Mouse (Mus musculus) MN1 (cell line): ENCODE measurements around the gene Cd300lf.
A peak's percentile ranks its signal among the peaks of the same experiment; 100 is the strongest.

Experiments
- DNase-seq: peaks from one replicate; pipeline ENCODE4 v3.0.0-alpha.2; 2016; ENCODE audit warnings: low spot score

The Cd300lf gene

GRCm38 (mm10) chr11:115075859-115076258 lies 57.9 kb downstream of the Cd300lf start:
- DNase-seq: no peak

- no peak for DNase-seq
These were observed 58.4 kb downstream of the Cd300lf start for GRCm38 (mm10) chr11:115075407-115075806.

DNA sequence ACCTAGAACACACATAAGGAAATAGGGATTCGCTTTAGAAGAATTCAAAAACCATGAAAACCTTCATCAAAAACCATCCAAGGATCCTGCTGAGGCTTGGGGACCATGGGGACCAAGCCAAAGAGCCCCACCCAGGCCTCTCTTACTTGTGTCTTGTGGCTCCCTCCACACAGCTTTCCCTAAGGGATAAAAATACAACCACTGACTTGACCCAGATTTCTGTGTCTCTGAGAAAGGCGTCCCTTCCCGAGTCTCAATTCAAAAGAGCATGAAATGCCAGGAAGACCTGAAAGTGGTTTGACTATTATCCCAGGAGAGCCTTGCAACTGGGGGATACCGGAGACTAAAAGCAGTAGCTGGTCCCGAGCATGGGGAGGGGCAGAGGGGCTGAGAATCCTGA lies 60.8 kb downstream of the Cd300lf start:
- DNase-seq: no peak

DNA sequence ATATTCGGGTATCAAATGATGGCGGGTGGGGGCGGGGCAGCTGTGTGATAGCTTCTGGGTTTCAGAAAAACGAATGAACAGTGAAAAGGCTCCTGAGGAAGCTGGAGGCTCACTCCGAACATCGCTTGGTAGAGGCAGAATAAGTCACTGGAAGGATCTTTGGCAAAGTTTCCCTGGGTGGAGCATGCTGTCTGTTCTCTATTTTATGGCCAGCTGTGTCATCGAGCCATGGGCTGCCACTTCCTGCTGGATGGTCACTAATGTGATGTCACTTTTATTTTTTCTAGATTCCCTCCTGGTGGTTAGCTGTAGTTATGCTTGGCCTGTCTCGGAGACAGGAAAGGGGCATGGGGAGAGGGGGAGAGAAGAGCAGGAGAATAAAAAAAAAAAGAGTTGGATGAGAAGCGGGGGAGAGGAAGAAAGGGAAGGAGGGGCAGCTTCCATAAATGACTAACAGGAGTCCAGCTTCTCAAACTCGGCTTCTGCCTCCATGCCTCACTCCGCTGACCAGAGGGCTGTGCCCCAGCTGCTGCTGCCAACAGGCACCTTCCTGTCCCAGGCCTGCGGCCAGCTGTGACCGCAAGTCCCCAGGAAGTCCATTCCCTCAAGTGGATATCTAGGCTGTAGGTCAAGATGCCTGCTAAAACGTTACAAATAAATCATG lies 62.0 kb downstream of the Cd300lf start:
- peak; percentile 67 for DNase-seq

- DNase-seq: peak; percentile 27
These were observed 62.7 kb downstream of the Cd300lf start for GRCm38 (mm10) chr11:115071015-115071551.

- no peak for DNase-seq
These were observed 67.0 kb downstream of the Cd300lf start for GRCm38 (mm10) chr11:115066768-115067167.
